In genomic region chr4:123658175-123658574, GRCm38 (mm10) we compare ENCODE assay signal across 30 mouse cellular contexts.
"Had no signal": no experiment of that assay in that cellular context is flagged by ENCODE, and none has a peak within 500 bp of the region (broad histone marks: within the 10 kb centered on the region; RNA-seq: fewer than 3 reads in every experiment).

No protein-coding gene starts in this region.

- H3K4me2 ChIP-seq: limb, embryonic 12.5 days; limb, embryonic 13.5 days; limb, embryonic 15.5 days; liver, embryonic 11.5 days; liver, embryonic 12.5 days; liver, embryonic 13.5 days; liver, embryonic 15.5 days; lung, embryonic 14.5 days; lung, embryonic 15.5 days; midbrain, embryonic 12.5 days; midbrain, embryonic 13.5 days; midbrain, embryonic 15.5 days; neural tube, embryonic 12.5 days had no signal

- H3K36me3 ChIP-seq: limb, embryonic 12.5 days; limb, embryonic 13.5 days; limb, embryonic 15.5 days; liver, embryonic 12.5 days; liver, embryonic 13.5 days; liver, embryonic 15.5 days; lung, embryonic 15.5 days; midbrain, embryonic 13.5 days; midbrain, embryonic 15.5 days; neural tube, embryonic 12.5 days had no signal

- H3K9me3 ChIP-seq: limb, embryonic 10.5 days; limb, embryonic 12.5 days; limb, embryonic 13.5 days; limb, embryonic 15.5 days; liver, embryonic 12.5 days; liver, embryonic 13.5 days; liver, embryonic 15.5 days; lung, embryonic 15.5 days; megakaryocyte, embryonic 14.5 days; midbrain, embryonic 12.5 days; midbrain, embryonic 13.5 days; midbrain, embryonic 15.5 days; neural tube, embryonic 12.5 days had no signal

- DNase-seq: left cerebral cortex, postnatal 4 days; liver; liver, embryonic 13.5 days; liver, postnatal 0 days; lung, adult 18-20 months; lung, adult 2 months; lung, embryonic 14.5 days; lung, postnatal 10 days; lung, postnatal 14 days; lung, postnatal 36 days; lung, postnatal 4 days; midbrain, embryonic 14.5 days had no signal

- H3K27me3 ChIP-seq: limb, embryonic 12.5 days; limb, embryonic 13.5 days; limb, embryonic 15.5 days; lung, embryonic 15.5 days; midbrain, embryonic 12.5 days; midbrain, embryonic 13.5 days; midbrain, embryonic 15.5 days; neural tube, embryonic 12.5 days had no signal

- H3K4me3 ChIP-seq: limb, embryonic 10.5 days; limb, embryonic 12.5 days; limb, embryonic 13.5 days; limb, embryonic 15.5 days; liver, embryonic 12.5 days; liver, embryonic 13.5 days; liver, embryonic 15.5 days; lung, embryonic 15.5 days; megakaryocyte, embryonic 14.5 days; midbrain, embryonic 12.5 days; midbrain, embryonic 13.5 days; midbrain, embryonic 15.5 days; myocyte; neural tube, embryonic 12.5 days had no signal

- ATAC-seq: liver, embryonic 12.5 days; liver, postnatal 0 days; lung, postnatal 0 days; midbrain, embryonic 13.5 days; midbrain, embryonic 15.5 days; midbrain, embryonic 16.5 days had no signal

- H3K27ac ChIP-seq: limb, embryonic 10.5 days; limb, embryonic 12.5 days; limb, embryonic 13.5 days; limb, embryonic 15.5 days; liver, embryonic 12.5 days; liver, embryonic 13.5 days; liver, embryonic 14.5 days; liver, embryonic 15.5 days; lung, embryonic 15.5 days; macrophage; midbrain, embryonic 12.5 days; midbrain, embryonic 13.5 days; midbrain, embryonic 15.5 days; neural tube, embryonic 12.5 days had no signal

- H3K9ac ChIP-seq: limb, embryonic 12.5 days; limb, embryonic 13.5 days; limb, embryonic 15.5 days; liver, embryonic 12.5 days; liver, embryonic 13.5 days; liver, embryonic 14.5 days; liver, embryonic 15.5 days; liver, postnatal 0 days; lung, embryonic 14.5 days; lung, embryonic 15.5 days; midbrain, embryonic 12.5 days; midbrain, embryonic 13.5 days; midbrain, embryonic 15.5 days; neural tube, embryonic 12.5 days had no signal
